Mouse (Mus musculus) embryonic facial prominence, embryonic 13.5 days (tissue): ENCODE measurements at regions not wholly inside any gene's neighbourhood (a gene's known extent, or its start where the extent isn't known, plus 50 kb on each side); places are given as distances from the start of the nearest gene placed in this dataset.

Source experiments
- ATAC-seq: fragments of 200-750 bp; cut with Nextera tagmentation; 2 replicates; pipeline ENCODE4 v1.8.0; 2017; ENCODE audit warnings: low read depth; ENCODE audit not compliant: insufficient number of reproducible peaks, insufficient read depth, low FRiP score, low TSS enrichment
- H3K27ac ChIP-seq: fragments of 300-500 bp; sonication (generic); 2 replicates; pipeline ENCODE4 v1.5.1; 2015; ENCODE audit warnings: moderate library complexity, mild to moderate bottlenecking, inconsistent platforms
- H3K27me3 ChIP-seq: fragments of 300-500 bp; sonication (generic); 2 replicates; pipeline ENCODE4 v1.6.1; 2015; ENCODE audit warnings: mild to moderate bottlenecking, inconsistent platforms
- H3K36me3 ChIP-seq: fragments of 300-500 bp; sonication (generic); 2 replicates; pipeline ENCODE4 v1.6.1; 2015; ENCODE audit warnings: mild to moderate bottlenecking, inconsistent platforms
- H3K4me1 ChIP-seq: fragments of 300-500 bp; sonication (generic); 2 replicates; pipeline ENCODE4 v1.6.1; 2015; ENCODE audit warnings: inconsistent platforms
- H3K4me2 ChIP-seq: fragments of 300-500 bp; sonication (generic); 2 replicates; pipeline ENCODE4 v1.6.1; 2015; ENCODE audit warnings: moderate library complexity, mild to moderate bottlenecking, inconsistent platforms
- H3K4me3 ChIP-seq: fragments of 300-500 bp; sonication (generic); 2 replicates; pipeline ENCODE4 v1.5.1; 2015; ENCODE audit warnings: mild to moderate bottlenecking, inconsistent platforms
- H3K9ac ChIP-seq: fragments of 300-500 bp; sonication (generic); 2 replicates; pipeline ENCODE4 v1.6.1; 2015; ENCODE audit warnings: mild to moderate bottlenecking, inconsistent platforms
- H3K9me3 ChIP-seq: fragments of 300-500 bp; sonication (generic); 2 replicates; pipeline ENCODE4 v1.6.1; 2016; ENCODE audit warnings: inconsistent platforms
- WGBS: fragments of 180-500 bp; shearing (Covaris S2); methylation state at CpG from one replicate; pipeline ENCODE4 v1.1.7; 2015; ENCODE audit warnings: mixed read lengths; 5-methylcytosine and 5-hydroxymethylcytosine counted together

- WGBS: 84% methylated on average over 10 of the region's 10 CpGs
- Histone ChIP-seq H3K4me1 (peaks cover 50% of the 10 kb centered on the region), H3K4me3 (no peak overlapping the region), H3K36me3 (no peaks in the 10 kb centered on the region), H3K27ac (no peak overlapping the region), H3K4me2 (no peak overlapping the region), H3K9me3 (0 out of 2 replicates have a peak, but pooled peaks cover 2% of the 10 kb centered on the region), H3K9ac (no peak overlapping the region), H3K27me3 (no peaks in the 10 kb centered on the region)
- ATAC-seq: no peak
Observed at GRCm38 (mm10) chr14:76628182-76628892, 71.6 kb upstream of the Serp2 start.

GRCm38 (mm10) chr14:76625589-76626368, 69.1 kb upstream of the Serp2 start:
- H3K36me3 ChIP-seq: no peaks in the 10 kb centered on the region
- peaks cover 51% of the 10 kb centered on the region for H3K4me1 ChIP-seq
- no peak overlapping the region for H3K4me3 ChIP-seq
- 0 out of 2 replicates have a peak, but pooled peaks cover 2% of the 10 kb centered on the region for H3K9me3 ChIP-seq
- no peak overlapping the region for H3K9ac ChIP-seq
- no peaks in the 10 kb centered on the region for H3K27me3 ChIP-seq
- no peak for ATAC-seq
- no peak overlapping the region for H3K27ac ChIP-seq
- no peak overlapping the region for H3K4me2 ChIP-seq
- 61% methylated on average over 10 of the region's 10 CpGs for WGBS

GRCm38 (mm10) chr14:76624626-76625378, 68.1 kb upstream of the Serp2 start:
- Histone ChIP-seq H3K36me3 (no peaks in the 10 kb centered on the region), H3K27ac (0 out of 2 replicates have a peak overlapping the region, but pooled peaks have one; percentile 28), H3K27me3 (no peaks in the 10 kb centered on the region), H3K9ac (no peak overlapping the region), H3K4me2 (no peak overlapping the region), H3K4me3 (no peak overlapping the region), H3K9me3 (0 out of 2 replicates have a peak, but pooled peaks cover 2% of the 10 kb centered on the region), H3K4me1 (peaks cover 44% of the 10 kb centered on the region)
- ATAC-seq: no peak
- WGBS: 55% methylated on average over 7 of the region's 7 CpGs

GRCm38 (mm10) chr14:76623371-76623988, 66.8 kb upstream of the Serp2 start:
- H3K9me3 ChIP-seq: no peaks in the 10 kb centered on the region
- H3K27me3 ChIP-seq: no peaks in the 10 kb centered on the region
- peak overlapping the region; percentile 48; the same call in 1 of the 2 replicates for H3K27ac ChIP-seq
- no peak overlapping the region for H3K9ac ChIP-seq
- H3K36me3 ChIP-seq: no peaks in the 10 kb centered on the region
- 32% methylated on average over 10 of the region's 10 CpGs for WGBS
- no peak for ATAC-seq
- H3K4me3 ChIP-seq: no peak overlapping the region
- peaks cover 54% of the 10 kb centered on the region for H3K4me1 ChIP-seq
- H3K4me2 ChIP-seq: peak overlapping the region; percentile 21; the same call in 1 of the 2 replicates

GRCm38 (mm10) chr14:76622634-76623291, 66.1 kb upstream of the Serp2 start:
- Histone ChIP-seq H3K4me3 (no peak overlapping the region), H3K9me3 (no peaks in the 10 kb centered on the region), H3K9ac (no peak overlapping the region), H3K27ac (peak overlapping the region; percentile 48; the same call in 1 of the 2 replicates), H3K4me1 (peaks cover 61% of the 10 kb centered on the region), H3K4me2 (peak overlapping the region; percentile 21), H3K36me3 (no peaks in the 10 kb centered on the region), H3K27me3 (no peaks in the 10 kb centered on the region)
- 14% methylated on average over 11 of the region's 11 CpGs for WGBS
- ATAC-seq: no peak

GRCm38 (mm10) chr14:76619038-76619409, 62.3 kb upstream of the Serp2 start:
- Histone ChIP-seq H3K9me3 (no peaks in the 10 kb centered on the region), H3K27me3 (no peaks in the 10 kb centered on the region), H3K36me3 (no peaks in the 10 kb centered on the region), H3K27ac (peak overlapping the region; percentile 71; the same call in 1 of the 2 replicates), H3K4me1 (peaks cover 60% of the 10 kb centered on the region), H3K4me3 (no peak overlapping the region), H3K4me2 (peak overlapping the region; percentile 9; the same call in 1 of the 2 replicates), H3K9ac (no peak overlapping the region)
- WGBS: 48% methylated on average over 7 of the region's 7 CpGs
- no peak for ATAC-seq

- no peak overlapping the region for H3K4me3 ChIP-seq
- H3K36me3 ChIP-seq: no peaks in the 10 kb centered on the region
- ATAC-seq: no peak
- peaks cover 55% of the 10 kb centered on the region for H3K4me1 ChIP-seq
- 31% methylated on average over 14 of the region's 14 CpGs for WGBS
- peak overlapping the region; percentile 71 for H3K27ac ChIP-seq
- H3K9ac ChIP-seq: no peak overlapping the region
- H3K27me3 ChIP-seq: no peaks in the 10 kb centered on the region
- peak overlapping the region; percentile 9; the same call in 1 of the 2 replicates for H3K4me2 ChIP-seq
- H3K9me3 ChIP-seq: no peaks in the 10 kb centered on the region
Observed at GRCm38 (mm10) chr14:76618331-76619037, 61.8 kb upstream of the Serp2 start.

GRCm38 (mm10) chr14:76617889-76618288, 61.2 kb upstream of the Serp2 start:
- Histone ChIP-seq H3K4me1 (peaks cover 49% of the 10 kb centered on the region), H3K4me3 (no peak overlapping the region), H3K27me3 (no peaks in the 10 kb centered on the region), H3K9me3 (no peaks in the 10 kb centered on the region), H3K36me3 (no peaks in the 10 kb centered on the region), H3K4me2 (no peak overlapping the region), H3K9ac (no peak overlapping the region), H3K27ac (peak overlapping the region; percentile 71)
- ATAC-seq: no peak
- WGBS: 84% methylated on average over 1 of the region's 1 CpGs

GRCm38 (mm10) chr14:76617447-76617846, 60.8 kb upstream of the Serp2 start:
- no peak for ATAC-seq
- H3K27me3 ChIP-seq: no peaks in the 10 kb centered on the region
- H3K4me2 ChIP-seq: no peak overlapping the region
- peak overlapping the region; percentile 71 for H3K27ac ChIP-seq
- H3K4me1 ChIP-seq: peaks cover 44% of the 10 kb centered on the region
- H3K4me3 ChIP-seq: no peak overlapping the region
- no peaks in the 10 kb centered on the region for H3K9me3 ChIP-seq
- H3K9ac ChIP-seq: no peak overlapping the region
- H3K36me3 ChIP-seq: no peaks in the 10 kb centered on the region
- WGBS: 71% methylated on average over 11 of the region's 11 CpGs

- Histone ChIP-seq H3K27me3 (no peaks in the 10 kb centered on the region), H3K9me3 (no peaks in the 10 kb centered on the region), H3K4me3 (no peak overlapping the region), H3K4me2 (no peak overlapping the region), H3K4me1 (peaks cover 34% of the 10 kb centered on the region), H3K9ac (no peak overlapping the region), H3K36me3 (no peaks in the 10 kb centered on the region), H3K27ac (no peak overlapping the region)
- no peak for ATAC-seq
- 15% methylated on average over 3 of the region's 3 CpGs for WGBS
Observed at GRCm38 (mm10) chr14:76616367-76616683, 59.6 kb upstream of the Serp2 start.
